Mouse (Mus musculus) embryonic facial prominence, embryonic 12.5 days (tissue): ENCODE data around the gene Apba1. TPM values are rescaled to one million over a fixed set of nuclear protein-coding genes. Genes with fewer than 3 reads are reported as not detected.

ENCODE experiments used
- ATAC-seq: fragments of 200-750 bp; cut with Nextera tagmentation; 2 replicates; pipeline ENCODE4 v1.8.0; 2017; ENCODE audit not compliant: insufficient number of reproducible peaks, insufficient read depth, low FRiP score, low TSS enrichment
- H3K27ac ChIP-seq: fragments of 300-500 bp; sonication (generic); 2 replicates; pipeline ENCODE4 v1.5.1; 2016; ENCODE audit warnings: mild to moderate bottlenecking
- H3K27me3 ChIP-seq: fragments of 300-500 bp; sonication (generic); 2 replicates; pipeline ENCODE4 v1.6.1; 2016; ENCODE audit warnings: mild to moderate bottlenecking, moderate library complexity
- H3K36me3 ChIP-seq: fragments of 300-500 bp; sonication (generic); 2 replicates; pipeline ENCODE4 v1.6.1; 2016; ENCODE audit warnings: mild to moderate bottlenecking
- H3K4me1 ChIP-seq: fragments of 300-500 bp; sonication (generic); 2 replicates; pipeline ENCODE4 v1.6.1; 2016
- H3K4me2 ChIP-seq: fragments of 300-500 bp; sonication (generic); replicated peaks from 2 replicates; pipeline ENCODE4 v1.6.1; 2016; ENCODE audit warnings: mild to moderate bottlenecking, moderate library complexity
- H3K4me3 ChIP-seq: fragments of 300-500 bp; sonication (generic); 2 replicates; pipeline ENCODE4 v1.5.1; 2016; ENCODE audit warnings: mild to moderate bottlenecking
- H3K9ac ChIP-seq: fragments of 300-500 bp; sonication (generic); 2 replicates; pipeline ENCODE4 v1.6.1; 2016; ENCODE audit warnings: mild to moderate bottlenecking, moderate library complexity
- H3K9me3 ChIP-seq: fragments of 300-500 bp; sonication (generic); 2 replicates; pipeline ENCODE4 v1.6.1; 2016; ENCODE audit warnings: mild to moderate bottlenecking, moderate library complexity
- WGBS: fragments of 180-500 bp; shearing (Covaris S2); methylation state at CpG from one replicate; pipeline ENCODE4 v1.1.7; 2016; 5-methylcytosine and 5-hydroxymethylcytosine counted together
- polyA plus RNA-seq: library from polyadenylated mRNA; unstranded; fragments of >200 nt; fragmentation: Nextera tagmentation; extraction: Ambion mirVana; gene quantifications from 2 replicates; pipeline ENCODE4 v1.2.1, GENCODE M21; 2016

Apba1 gene
- polyA plus RNA-seq, 1 experiment from 2014 or later: 0.96 TPM

- Histone ChIP-seq H3K4me3 (no peak overlapping the region), H3K27me3 (no peaks in the 10 kb centered on the region), H3K4me2 (no peak overlapping the region), H3K9me3 (no peaks in the 10 kb centered on the region), H3K4me1 (no peaks in the 10 kb centered on the region), H3K36me3 (no peaks in the 10 kb centered on the region), H3K9ac (no peak overlapping the region), H3K27ac (no peak overlapping the region)
- WGBS: 64% methylated on average over 4 of the region's 4 CpGs
- ATAC-seq: no peak
Observed at GRCm38 (mm10) chr19:23910345-23910744, 151.7 kb downstream of the Apba1 start.

GRCm38 (mm10) chr19:23919384-23920219, 160.9 kb downstream of the Apba1 start:
- Histone ChIP-seq H3K4me3 (no peak overlapping the region), H3K27ac (no peak overlapping the region), H3K4me1 (no peaks in the 10 kb centered on the region), H3K9ac (no peak overlapping the region), H3K27me3 (no peaks in the 10 kb centered on the region), H3K4me2 (no peak overlapping the region), H3K36me3 (no peaks in the 10 kb centered on the region), H3K9me3 (no peaks in the 10 kb centered on the region)
- WGBS: 50% methylated on average over 5 of the region's 5 CpGs
- no peak for ATAC-seq

- ATAC-seq: no peak
- no peaks in the 10 kb centered on the region for H3K9me3 ChIP-seq
- H3K4me3 ChIP-seq: no peak overlapping the region
- no peak overlapping the region for H3K4me2 ChIP-seq
- H3K4me1 ChIP-seq: no peaks in the 10 kb centered on the region
- no peak overlapping the region for H3K27ac ChIP-seq
- 79% methylated on average over 8 of the region's 8 CpGs for WGBS
- no peaks in the 10 kb centered on the region for H3K27me3 ChIP-seq
- no peaks in the 10 kb centered on the region for H3K36me3 ChIP-seq
- H3K9ac ChIP-seq: no peak overlapping the region
Observed at GRCm38 (mm10) chr19:23920220-23920544, 161.5 kb downstream of the Apba1 start.

- H3K4me1 ChIP-seq: no peaks in the 10 kb centered on the region
- no peak overlapping the region for H3K4me3 ChIP-seq
- H3K4me2 ChIP-seq: no peak overlapping the region
- no peaks in the 10 kb centered on the region for H3K36me3 ChIP-seq
- H3K9ac ChIP-seq: no peak overlapping the region
- 91% methylated on average over 9 of the region's 9 CpGs for WGBS
- no peaks in the 10 kb centered on the region for H3K9me3 ChIP-seq
- H3K27ac ChIP-seq: no peak overlapping the region
- H3K27me3 ChIP-seq: no peaks in the 10 kb centered on the region
- no peak for ATAC-seq
Observed at GRCm38 (mm10) chr19:23922601-23923000, 163.9 kb downstream of the Apba1 start.

DNA sequence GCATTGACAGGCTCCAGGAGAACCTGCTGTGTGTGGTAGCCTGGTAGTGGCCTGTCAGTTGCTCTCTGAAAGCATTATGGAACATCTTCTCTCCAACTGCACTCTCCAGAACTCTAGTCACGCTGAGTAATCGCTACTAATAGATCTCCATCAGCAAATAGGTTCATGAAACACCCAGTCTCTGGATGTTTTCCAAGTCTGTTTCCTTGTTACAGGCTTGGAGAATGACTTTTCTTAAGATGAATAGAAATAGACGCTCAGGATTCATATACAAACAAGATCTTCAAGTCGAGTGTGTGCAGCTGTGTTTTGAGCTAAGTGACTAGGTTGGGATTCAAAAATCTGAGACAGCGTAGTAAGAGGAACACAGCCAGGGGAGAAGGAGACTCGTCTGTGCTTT, 165.4 kb downstream of the Apba1 start:
- Histone ChIP-seq H3K4me3 (no peak overlapping the region), H3K4me2 (no peak overlapping the region), H3K27me3 (no peaks in the 10 kb centered on the region), H3K9me3 (no peaks in the 10 kb centered on the region), H3K36me3 (no peaks in the 10 kb centered on the region), H3K27ac (no peak overlapping the region), H3K9ac (no peak overlapping the region), H3K4me1 (no peaks in the 10 kb centered on the region)
- no peak for ATAC-seq
- WGBS: 83% methylated on average over 6 of the region's 6 CpGs

DNA sequence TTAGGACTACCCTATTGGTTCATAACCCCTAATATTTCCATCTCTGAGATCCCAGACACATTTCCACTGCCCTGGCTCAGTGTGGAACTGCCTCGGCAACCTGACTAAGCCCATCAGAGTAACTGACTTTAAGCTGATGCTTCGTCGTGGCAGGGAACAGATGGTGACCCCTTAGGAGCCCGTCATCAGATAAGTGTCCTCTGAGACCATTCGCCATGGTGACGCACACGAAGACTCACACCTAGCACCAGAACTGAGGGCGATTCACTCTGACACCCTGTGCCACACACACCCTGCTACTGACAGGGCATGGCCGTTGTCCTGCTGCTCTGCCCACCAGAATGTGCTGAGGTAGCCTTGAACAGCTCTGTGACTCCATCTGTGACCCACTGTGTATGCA, 166.1 kb downstream of the Apba1 start:
- ATAC-seq: no peak
- Histone ChIP-seq H3K36me3 (no peaks in the 10 kb centered on the region), H3K4me3 (no peak overlapping the region), H3K4me1 (no peaks in the 10 kb centered on the region), H3K9me3 (no peaks in the 10 kb centered on the region), H3K27me3 (no peaks in the 10 kb centered on the region), H3K4me2 (no peak overlapping the region), H3K27ac (no peak overlapping the region), H3K9ac (no peak overlapping the region)
- 82% methylated on average over 9 of the region's 9 CpGs for WGBS

GRCm38 (mm10) chr19:23925541-23925940, 166.9 kb downstream of the Apba1 start:
- no peak overlapping the region for H3K27ac ChIP-seq
- 91% methylated on average over 5 of the region's 5 CpGs for WGBS
- H3K4me3 ChIP-seq: no peak overlapping the region
- no peaks in the 10 kb centered on the region for H3K36me3 ChIP-seq
- no peaks in the 10 kb centered on the region for H3K9me3 ChIP-seq
- no peaks in the 10 kb centered on the region for H3K27me3 ChIP-seq
- no peaks in the 10 kb centered on the region for H3K4me1 ChIP-seq
- ATAC-seq: no peak
- no peak overlapping the region for H3K4me2 ChIP-seq
- no peak overlapping the region for H3K9ac ChIP-seq

DNA sequence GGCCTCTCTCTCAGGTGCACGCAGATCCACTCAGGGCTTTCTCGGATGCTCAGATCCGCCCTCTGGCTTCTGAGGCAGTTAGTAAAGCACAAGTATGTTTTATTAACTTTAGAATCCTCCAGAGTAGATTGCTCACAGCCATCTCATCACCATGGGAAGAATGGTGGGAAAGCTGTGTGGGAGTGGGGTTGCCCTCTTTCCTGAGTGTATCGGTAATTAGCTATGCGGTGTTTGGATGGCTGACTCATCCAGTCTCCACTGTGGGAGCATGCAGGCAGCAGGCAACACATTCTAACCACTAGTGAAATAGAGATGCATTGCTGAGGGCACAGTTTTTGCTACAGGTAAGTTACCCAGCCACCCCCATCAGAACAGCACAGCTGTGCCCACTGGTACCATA, 172.1 kb downstream of the Apba1 start:
- ATAC-seq: no peak
- Histone ChIP-seq H3K4me3 (no peak overlapping the region), H3K27ac (no peak overlapping the region), H3K9me3 (no peaks in the 10 kb centered on the region), H3K4me1 (no peaks in the 10 kb centered on the region), H3K9ac (no peak overlapping the region), H3K4me2 (no peak overlapping the region), H3K27me3 (no peaks in the 10 kb centered on the region), H3K36me3 (no peaks in the 10 kb centered on the region)
- 94% methylated on average over 5 of the region's 5 CpGs for WGBS

DNA sequence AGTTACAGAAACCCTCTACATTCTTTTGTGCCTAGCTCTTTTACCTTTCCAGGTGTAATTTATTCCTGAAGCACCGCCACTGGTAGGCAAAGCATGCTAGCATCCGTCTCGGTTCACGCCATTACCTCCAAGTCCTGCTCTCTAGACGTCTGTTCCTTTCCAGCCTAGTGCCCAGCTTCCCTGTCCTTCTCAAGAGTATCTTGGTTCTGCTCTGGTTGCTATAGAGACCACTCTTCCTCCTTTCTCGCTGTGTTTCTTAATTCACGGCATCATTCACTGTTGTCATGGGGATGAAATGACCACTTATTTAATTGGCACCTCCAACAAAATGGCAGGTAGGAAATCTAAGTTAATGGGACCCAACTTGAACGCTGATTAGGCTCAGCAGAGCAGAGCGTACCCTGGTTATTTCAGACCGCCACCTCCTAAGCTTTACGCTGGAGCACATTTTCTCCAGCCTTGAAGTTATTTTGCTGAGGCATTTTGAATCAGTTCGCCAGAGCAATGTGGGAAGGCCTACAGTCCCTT, 182.8 kb downstream of the Apba1 start:
- H3K9ac ChIP-seq: no peak overlapping the region
- H3K36me3 ChIP-seq: no peaks in the 10 kb centered on the region
- H3K27me3 ChIP-seq: no peaks in the 10 kb centered on the region
- H3K4me2 ChIP-seq: no peak overlapping the region
- H3K4me1 ChIP-seq: no peaks in the 10 kb centered on the region
- H3K4me3 ChIP-seq: no peak overlapping the region
- H3K27ac ChIP-seq: no peak overlapping the region
- 78% methylated on average over 12 of the region's 12 CpGs for WGBS
- ATAC-seq: no peak
- no peaks in the 10 kb centered on the region for H3K9me3 ChIP-seq

DNA sequence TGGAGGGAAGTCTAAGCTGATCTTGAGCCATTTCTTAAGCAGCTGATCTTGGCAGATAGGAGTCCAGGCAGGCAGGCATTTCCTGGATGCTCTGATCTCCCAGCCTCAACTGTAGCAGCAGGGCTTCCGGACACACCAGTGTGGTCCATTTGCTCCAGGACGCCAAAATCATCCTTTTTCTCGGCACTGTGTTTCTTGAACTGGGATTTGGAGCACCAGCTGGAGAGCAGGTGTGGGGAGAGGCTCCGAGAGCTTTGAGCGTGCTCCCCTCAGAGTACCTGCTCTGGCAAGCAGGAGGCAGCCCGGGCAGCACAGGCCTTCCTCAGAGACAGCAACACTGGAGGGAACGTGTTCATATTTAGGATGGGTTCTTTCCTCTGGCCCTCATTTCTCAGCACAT, 184.2 kb downstream of the Apba1 start:
- Histone ChIP-seq H3K4me1 (no peaks in the 10 kb centered on the region), H3K27ac (no peak overlapping the region), H3K36me3 (no peaks in the 10 kb centered on the region), H3K4me2 (no peak overlapping the region), H3K27me3 (no peaks in the 10 kb centered on the region), H3K9ac (no peak overlapping the region), H3K9me3 (no peaks in the 10 kb centered on the region), H3K4me3 (no peak overlapping the region)
- WGBS: 89% methylated on average over 7 of the region's 7 CpGs
- ATAC-seq: no peak

DNA sequence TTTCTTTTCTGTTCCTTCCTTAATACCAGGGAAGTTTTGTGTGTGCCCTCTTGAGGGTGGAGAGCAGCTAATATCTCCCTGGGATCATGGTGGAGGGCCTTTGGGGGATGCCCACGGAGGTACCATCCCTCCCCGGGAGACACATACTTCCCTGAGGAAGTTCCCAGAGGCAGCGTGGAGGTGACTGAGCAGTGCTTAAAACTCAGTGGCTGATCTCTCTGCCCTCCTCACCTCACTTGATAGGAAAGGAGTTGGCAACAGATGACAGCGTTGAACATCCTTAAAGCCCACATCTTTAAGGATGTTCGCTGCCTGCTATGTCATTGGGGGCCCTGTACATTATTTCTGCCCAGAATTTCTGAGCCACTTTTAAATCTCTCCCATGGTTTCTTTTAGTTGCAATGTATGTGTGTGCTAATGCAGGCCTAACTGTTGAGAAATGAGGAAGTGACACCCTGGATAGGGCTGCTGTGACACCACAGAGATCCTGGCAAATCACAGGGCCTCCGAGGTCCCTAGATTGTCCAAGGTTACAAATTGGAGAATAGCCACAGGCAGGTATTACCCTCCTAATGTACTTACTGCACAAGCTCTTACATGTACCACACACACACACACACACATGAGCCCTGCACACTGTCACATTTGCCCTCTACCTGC, 187.5 kb downstream of the Apba1 start:
- ATAC-seq: no peak
- H3K4me3 ChIP-seq: no peak overlapping the region
- H3K27me3 ChIP-seq: no peaks in the 10 kb centered on the region
- no peak overlapping the region for H3K9ac ChIP-seq
- WGBS: 77% methylated on average over 6 of the region's 6 CpGs
- H3K4me1 ChIP-seq: peaks cover 5% of the 10 kb centered on the region
- no peak overlapping the region for H3K4me2 ChIP-seq
- H3K36me3 ChIP-seq: no peaks in the 10 kb centered on the region
- H3K9me3 ChIP-seq: no peaks in the 10 kb centered on the region
- no peak overlapping the region for H3K27ac ChIP-seq

DNA sequence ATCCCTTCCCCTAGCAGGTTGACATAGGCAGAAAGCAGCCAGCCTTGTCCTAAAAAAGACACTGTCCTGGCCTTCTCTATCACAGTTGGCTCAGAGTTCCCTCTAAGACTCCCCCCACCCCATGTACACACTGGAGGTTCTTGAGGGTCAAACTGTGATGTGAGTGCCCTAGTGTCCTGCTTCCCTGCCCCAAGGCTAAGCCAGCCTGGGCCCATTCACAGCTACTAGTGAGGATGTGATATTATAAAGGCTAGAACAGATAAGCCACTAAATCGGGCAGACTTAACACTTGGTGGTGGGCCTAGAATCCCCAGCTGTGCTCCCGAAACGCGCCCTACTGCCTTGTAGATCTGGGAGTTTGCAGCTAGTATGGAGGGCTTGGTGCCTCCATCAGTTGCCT, 188.1 kb downstream of the Apba1 start:
- ATAC-seq: no peak
- WGBS: 84% methylated on average over 4 of the region's 4 CpGs
- no peaks in the 10 kb centered on the region for H3K27me3 ChIP-seq

More for the DNA sequence above, 188.1 kb downstream of the Apba1 start:
- no peak overlapping the region for H3K4me3 ChIP-seq
- no peak overlapping the region for H3K4me2 ChIP-seq
- peaks cover 5% of the 10 kb centered on the region for H3K4me1 ChIP-seq
- H3K36me3 ChIP-seq: no peaks in the 10 kb centered on the region
- H3K9me3 ChIP-seq: no peaks in the 10 kb centered on the region
- no peak overlapping the region for H3K9ac ChIP-seq
- no peak overlapping the region for H3K27ac ChIP-seq
